Mouse (Mus musculus) forebrain, embryonic 11.5 days (tissue): ENCODE data around the gene Mvd. TPM values are rescaled to one million over a fixed set of nuclear protein-coding genes. Genes with fewer than 3 reads are reported as not detected.

Experiments
- ATAC-seq: fragments of 200-750 bp; cut with Nextera tagmentation; replicated peaks from 2 replicates; pipeline ENCODE4 v1.8.0; 2017; ENCODE audit warnings: moderate TSS enrichment; ENCODE audit not compliant: low FRiP score
- DNase-seq: peaks from one replicate; pipeline ENCODE4 v3.0.0-alpha.2; 2017; ENCODE audit warnings: low spot score
- H3K27ac ChIP-seq: fragments of 300-500 bp; sonication (generic); 2 replicates; pipeline ENCODE4 v1.5.1; 2014; ENCODE audit warnings: low read depth, low read length
- H3K27me3 ChIP-seq: fragments of 300-500 bp; sonication (generic); 2 replicates; pipeline ENCODE4 v1.6.1; 2014; ENCODE audit warnings: mild to moderate bottlenecking, low read length, mixed read lengths; ENCODE audit not compliant: control insufficient read depth, insufficient read depth
- H3K36me3 ChIP-seq: fragments of 300-500 bp; sonication (generic); 2 replicates; pipeline ENCODE4 v1.6.1; 2014; ENCODE audit warnings: mild to moderate bottlenecking, low read length, moderate library complexity, mixed read lengths; ENCODE audit not compliant: control insufficient read depth, insufficient read depth
- H3K4me1 ChIP-seq: fragments of 300-500 bp; sonication (generic); replicated peaks from 2 replicates; pipeline ENCODE4 v1.6.1; 2014; ENCODE audit warnings: low read length, mixed read lengths; ENCODE audit not compliant: control insufficient read depth, insufficient read depth
- H3K4me2 ChIP-seq: fragments of 300-500 bp; sonication (generic); 2 replicates; pipeline ENCODE4 v1.6.1; 2014; ENCODE audit warnings: low read depth, mild to moderate bottlenecking, low read length, moderate library complexity, mixed read lengths; ENCODE audit not compliant: severe bottlenecking
- H3K4me3 ChIP-seq: fragments of 300-500 bp; sonication (generic); 2 replicates; pipeline ENCODE4 v1.5.1; 2014; ENCODE audit warnings: low read depth, low read length
- H3K9ac ChIP-seq: fragments of 300-500 bp; sonication (generic); 2 replicates; pipeline ENCODE4 v1.6.1; 2014; ENCODE audit warnings: low read length
- H3K9me3 ChIP-seq: fragments of 300-500 bp; sonication (generic); 2 replicates; pipeline ENCODE4 v1.6.1; 2016; ENCODE audit warnings: low read length, mixed read lengths; ENCODE audit not compliant: control insufficient read depth
- WGBS: fragments of 180-500 bp; shearing (Covaris S2); extraction: QIAGEN DNeasy Blood & Tissue Kit; methylation state at CpG from one replicate; pipeline ENCODE4 v1.1.7; 2014; 5-methylcytosine and 5-hydroxymethylcytosine counted together
- polyA plus RNA-seq: library from polyadenylated mRNA; unstranded; fragments of >200 nt; fragmentation: Nextera tagmentation; extraction: Ambion mirVana; gene quantifications from 2 replicates; pipeline ENCODE4 v1.2.1, GENCODE M21; 2014

Gene Mvd
- polyA plus RNA-seq, 1 experiment from 2014 or later: 47.4 TPM

GRCm38 (mm10) chr8:122435375-122435774, 7.8 kb downstream of the Mvd start:
- H3K9ac ChIP-seq: no peak overlapping the region
- 92% methylated on average over 6 of the region's 6 CpGs for WGBS
- DNase-seq: no peak
- ATAC-seq: no peak
- no peaks in the 10 kb centered on the region for H3K9me3 ChIP-seq
- H3K4me1 ChIP-seq: peaks cover 9% of the 10 kb centered on the region; the same call in 1 of the 2 replicates
- no peak overlapping the region for H3K4me3 ChIP-seq
- no peaks in the 10 kb centered on the region for H3K27me3 ChIP-seq
- H3K36me3 ChIP-seq: no peaks in the 10 kb centered on the region; the same call in 1 of the 2 replicates
- no peak overlapping the region for H3K27ac ChIP-seq
- no peak overlapping the region for H3K4me2 ChIP-seq

GRCm38 (mm10) chr8:122433269-122433905, 9.8 kb downstream of the Mvd start:
- ATAC-seq (peak; percentile 34), DNase-seq (no peak)
- Histone ChIP-seq H3K27me3 (no peaks in the 10 kb centered on the region), H3K4me2 (no peak overlapping the region), H3K27ac (no peak overlapping the region), H3K4me1 (peaks cover 9% of the 10 kb centered on the region; the same call in 1 of the 2 replicates), H3K9me3 (no peaks in the 10 kb centered on the region), H3K9ac (no peak overlapping the region), H3K4me3 (no peak overlapping the region), H3K36me3 (no peaks in the 10 kb centered on the region; the same call in 1 of the 2 replicates)
- WGBS: 66% methylated on average over 11 of the region's 11 CpGs

- Histone ChIP-seq H3K27me3 (no peaks in the 10 kb centered on the region), H3K4me1 (peaks cover 9% of the 10 kb centered on the region; the same call in 1 of the 2 replicates), H3K9ac (peak within 1 kb of the TSS; percentile 66), H3K27ac (no peak within 1 kb of the TSS), H3K36me3 (no peaks in the 10 kb centered on the region; the same call in 1 of the 2 replicates), H3K9me3 (no peaks in the 10 kb centered on the region), H3K4me3 (peak within 1 kb of the TSS; percentile 34), H3K4me2 (peak within 1 kb of the TSS; percentile 79)
- ATAC-seq: peak; percentile 87
- 4% methylated on average over 45 of the region's 45 CpGs for WGBS
- DNase-seq: peak; percentile 77
Observed at GRCm38 (mm10) chr8:122432443-122433268, 10.6 kb downstream of the Mvd start, which contains the start of gene Cyba. Cyba (minus strand) TSS chr8:122432930.

- H3K4me3 ChIP-seq: peak overlapping the region; percentile 34
- peak overlapping the region; percentile 66 for H3K9ac ChIP-seq
- 36% methylated on average over 18 of the region's 18 CpGs for WGBS
- no peak overlapping the region for H3K27ac ChIP-seq
- peak overlapping the region; percentile 79 for H3K4me2 ChIP-seq
- 0 out of 2 replicates have a peak, but pooled peaks have one; percentile 26 for ATAC-seq
- H3K4me1 ChIP-seq: peaks cover 9% of the 10 kb centered on the region; the same call in 1 of the 2 replicates
- DNase-seq: no peak
- H3K27me3 ChIP-seq: no peaks in the 10 kb centered on the region
- H3K36me3 ChIP-seq: no peaks in the 10 kb centered on the region; the same call in 1 of the 2 replicates
- no peaks in the 10 kb centered on the region for H3K9me3 ChIP-seq
Observed at GRCm38 (mm10) chr8:122431694-122432442, 11.4 kb downstream of the Mvd start.

GRCm38 (mm10) chr8:122430646-122431045, 12.6 kb downstream of the Mvd start:
- no peaks in the 10 kb centered on the region for H3K27me3 ChIP-seq
- ATAC-seq: no peak
- no peaks in the 10 kb centered on the region for H3K9me3 ChIP-seq
- H3K36me3 ChIP-seq: no peaks in the 10 kb centered on the region; the same call in 1 of the 2 replicates
- H3K4me3 ChIP-seq: no peak overlapping the region
- no peak overlapping the region for H3K9ac ChIP-seq
- no peak overlapping the region for H3K27ac ChIP-seq
- H3K4me2 ChIP-seq: no peak overlapping the region
- DNase-seq: no peak
- WGBS: 83% methylated on average over 3 of the region's 3 CpGs
- peaks cover 9% of the 10 kb centered on the region; the same call in 1 of the 2 replicates for H3K4me1 ChIP-seq

- no peak overlapping the region for H3K27ac ChIP-seq
- H3K36me3 ChIP-seq: no peaks in the 10 kb centered on the region; the same call in 1 of the 2 replicates
- 90% methylated on average over 10 of the region's 10 CpGs for WGBS
- peaks cover 9% of the 10 kb centered on the region; the same call in 1 of the 2 replicates for H3K4me1 ChIP-seq
- no peak overlapping the region for H3K4me2 ChIP-seq
- H3K4me3 ChIP-seq: no peak overlapping the region
- DNase-seq (no peak), ATAC-seq (no peak)
- H3K27me3 ChIP-seq: no peaks in the 10 kb centered on the region
- no peaks in the 10 kb centered on the region for H3K9me3 ChIP-seq
- no peak overlapping the region for H3K9ac ChIP-seq
Observed at GRCm38 (mm10) chr8:122430058-122430636, 13.1 kb downstream of the Mvd start.

GRCm38 (mm10) chr8:122428163-122428562, 15.1 kb downstream of the Mvd start:
- 93% methylated on average over 9 of the region's 9 CpGs for WGBS
- no peak overlapping the region for H3K4me3 ChIP-seq
- ATAC-seq: no peak
- DNase-seq: no peak
- H3K27me3 ChIP-seq: no peaks in the 10 kb centered on the region
- H3K4me2 ChIP-seq: no peak overlapping the region
- H3K9ac ChIP-seq: no peak overlapping the region
- peaks cover 9% of the 10 kb centered on the region; the same call in 1 of the 2 replicates for H3K4me1 ChIP-seq
- no peak overlapping the region for H3K27ac ChIP-seq
- no peaks in the 10 kb centered on the region for H3K36me3 ChIP-seq
- H3K9me3 ChIP-seq: no peaks in the 10 kb centered on the region

GRCm38 (mm10) chr8:122427607-122428006, 15.6 kb downstream of the Mvd start:
- Histone ChIP-seq H3K9ac (no peak overlapping the region), H3K4me1 (peaks cover 6% of the 10 kb centered on the region; the same call in 1 of the 2 replicates), H3K27me3 (no peaks in the 10 kb centered on the region), H3K27ac (no peak overlapping the region), H3K9me3 (no peaks in the 10 kb centered on the region), H3K4me2 (no peak overlapping the region), H3K4me3 (no peak overlapping the region), H3K36me3 (no peaks in the 10 kb centered on the region)
- ATAC-seq: no peak
- no peak for DNase-seq
- WGBS: 91% methylated on average over 7 of the region's 7 CpGs
